Mouse (Mus musculus) limb, embryonic 13.5 days (tissue): ENCODE results near the gene Unc119. TPM values are rescaled to one million over a fixed set of nuclear protein-coding genes. Genes with fewer than 3 reads are reported as not detected.

Experiments
- ATAC-seq: fragments of 200-750 bp; cut with Nextera tagmentation; 2 replicates; pipeline ENCODE4 v1.8.0; 2017; ENCODE audit warnings: low read depth, moderate number of reproducible peaks, moderate TSS enrichment; ENCODE audit not compliant: low FRiP score
- H3K27ac ChIP-seq: fragments of 300-500 bp; sonication (generic); 2 replicates; pipeline ENCODE4 v1.5.1; 2015; ENCODE audit warnings: inconsistent platforms, mild to moderate bottlenecking, moderate library complexity
- H3K27me3 ChIP-seq: fragments of 300-500 bp; sonication (generic); 2 replicates; pipeline ENCODE4 v1.6.1; 2015; ENCODE audit warnings: mild to moderate bottlenecking, inconsistent platforms
- H3K36me3 ChIP-seq: fragments of 300-500 bp; sonication (generic); 2 replicates; pipeline ENCODE4 v1.6.1; 2015; ENCODE audit warnings: inconsistent platforms, mild to moderate bottlenecking, moderate library complexity
- H3K4me1 ChIP-seq: fragments of 300-500 bp; sonication (generic); 2 replicates; pipeline ENCODE4 v1.6.1; 2015; ENCODE audit warnings: inconsistent platforms
- H3K4me2 ChIP-seq: fragments of 300-500 bp; sonication (generic); replicated peaks from 2 replicates; pipeline ENCODE4 v1.6.1; 2015; ENCODE audit warnings: inconsistent platforms, mild to moderate bottlenecking, moderate library complexity
- H3K4me3 ChIP-seq: fragments of 300-500 bp; sonication (generic); 2 replicates; pipeline ENCODE4 v1.5.1; 2015; ENCODE audit warnings: moderate library complexity, mild to moderate bottlenecking, inconsistent platforms
- H3K9ac ChIP-seq: fragments of 300-500 bp; sonication (generic); 2 replicates; pipeline ENCODE4 v1.6.1; 2015; ENCODE audit warnings: mild to moderate bottlenecking, inconsistent platforms
- H3K9me3 ChIP-seq: fragments of 300-500 bp; sonication (generic); 2 replicates; pipeline ENCODE4 v1.6.1; 2016; ENCODE audit warnings: inconsistent platforms
- WGBS: fragments of 180-500 bp; shearing (Covaris S2); methylation state at CpG from one replicate; pipeline ENCODE4 v1.1.7; 2015; 5-methylcytosine and 5-hydroxymethylcytosine counted together
- polyA plus RNA-seq: library from polyadenylated mRNA; unstranded; fragments of >200 nt; fragmentation: Nextera tagmentation; extraction: Ambion mirVana; gene quantifications from 2 replicates; pipeline ENCODE4 v1.2.1, GENCODE M21; 2015

The Unc119 gene
- polyA plus RNA-seq, 1 experiment from 2014 or later, result 70.1 TPM

DNA sequence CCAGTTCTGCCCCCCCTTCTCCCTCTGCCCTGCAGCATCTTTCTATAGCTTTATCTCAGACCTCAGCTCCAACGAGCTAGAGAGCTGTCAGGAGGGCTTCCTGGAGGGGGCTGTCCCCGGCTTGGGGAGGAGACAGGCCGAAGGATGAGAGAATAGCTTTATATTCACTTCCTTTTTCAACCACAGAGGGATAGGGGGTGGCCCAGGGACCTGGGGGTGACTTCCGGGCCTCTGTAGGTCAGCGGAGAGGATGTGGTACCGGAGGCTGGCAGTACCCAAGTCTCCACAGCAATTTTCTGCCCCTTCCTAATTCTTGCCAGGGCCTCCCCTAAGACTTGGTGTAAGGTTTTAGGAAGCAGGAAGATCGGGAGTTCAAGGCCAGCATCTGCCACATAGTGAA, 2.5 kb downstream of the Unc119 start:
- H3K9ac ChIP-seq, result peak overlapping the region; percentile 50; the same call in 1 of the 2 replicates
- peaks cover 36% of the 10 kb centered on the region for H3K36me3 ChIP-seq

DNA sequence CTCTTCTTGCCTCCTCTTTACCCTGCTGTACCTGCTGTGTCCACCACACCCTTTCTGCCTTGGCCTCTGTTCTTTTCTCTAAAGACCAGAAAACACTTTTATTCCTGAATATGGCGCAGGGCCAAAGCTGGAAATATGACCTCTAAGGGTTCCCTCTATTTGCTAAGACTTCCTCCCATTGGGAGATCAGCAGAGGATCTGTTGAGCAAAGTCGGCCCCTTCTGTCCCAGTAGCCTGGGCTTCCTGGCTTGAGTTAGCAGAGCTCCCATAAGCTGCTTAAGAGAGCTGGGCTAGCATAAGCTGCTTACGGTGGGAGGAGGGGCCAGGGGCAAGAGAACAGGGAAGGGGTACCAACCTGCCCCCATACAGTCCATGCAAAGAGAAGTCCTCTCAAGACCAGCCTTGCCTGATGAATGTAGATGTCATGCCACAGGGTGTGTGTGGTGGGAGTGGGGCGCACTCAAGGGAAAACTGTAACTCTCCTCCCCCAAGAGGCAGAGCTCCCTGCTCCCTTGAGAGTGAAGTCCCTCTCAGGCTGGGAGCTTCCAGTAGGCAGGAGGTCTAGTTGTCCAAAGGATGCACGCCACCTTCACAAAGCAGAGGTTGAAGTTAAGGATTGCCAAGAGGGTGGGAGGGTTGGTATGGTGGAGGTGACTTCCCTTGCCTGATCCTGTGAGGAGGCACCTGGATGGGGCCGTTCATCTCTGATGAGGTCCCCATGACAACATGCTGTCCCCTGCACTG, 3.2 kb downstream of the Unc119 start:
- ATAC-seq, result no peak
- no peak overlapping the region for H3K4me3 ChIP-seq
- H3K4me1 ChIP-seq, result peaks cover 45% of the 10 kb centered on the region
- no peak overlapping the region for H3K27ac ChIP-seq
- H3K9ac ChIP-seq, result peak overlapping the region; percentile 45; the same call in 1 of the 2 replicates
- no peaks in the 10 kb centered on the region for H3K9me3 ChIP-seq
- peaks cover 30% of the 10 kb centered on the region for H3K36me3 ChIP-seq
- H3K4me2 ChIP-seq, result 0 out of 2 replicates have a peak overlapping the region, but pooled peaks have one; percentile 89
- 72% methylated on average over 6 of the region's 6 CpGs for WGBS
- H3K27me3 ChIP-seq, result no peaks in the 10 kb centered on the region

More for the DNA sequence above, 2.5 kb downstream of the Unc119 start:
- H3K27ac ChIP-seq, result peak overlapping the region; percentile 22; the same call in 1 of the 2 replicates
- H3K4me3 ChIP-seq, result no peak overlapping the region
- peaks cover 45% of the 10 kb centered on the region for H3K4me1 ChIP-seq
- 79% methylated on average over 7 of the region's 7 CpGs for WGBS
- no peaks in the 10 kb centered on the region for H3K27me3 ChIP-seq
- H3K9me3 ChIP-seq, result no peaks in the 10 kb centered on the region
- no peak for ATAC-seq
- H3K4me2 ChIP-seq, result peak overlapping the region; percentile 89; the same call in 1 of the 2 replicates

DNA sequence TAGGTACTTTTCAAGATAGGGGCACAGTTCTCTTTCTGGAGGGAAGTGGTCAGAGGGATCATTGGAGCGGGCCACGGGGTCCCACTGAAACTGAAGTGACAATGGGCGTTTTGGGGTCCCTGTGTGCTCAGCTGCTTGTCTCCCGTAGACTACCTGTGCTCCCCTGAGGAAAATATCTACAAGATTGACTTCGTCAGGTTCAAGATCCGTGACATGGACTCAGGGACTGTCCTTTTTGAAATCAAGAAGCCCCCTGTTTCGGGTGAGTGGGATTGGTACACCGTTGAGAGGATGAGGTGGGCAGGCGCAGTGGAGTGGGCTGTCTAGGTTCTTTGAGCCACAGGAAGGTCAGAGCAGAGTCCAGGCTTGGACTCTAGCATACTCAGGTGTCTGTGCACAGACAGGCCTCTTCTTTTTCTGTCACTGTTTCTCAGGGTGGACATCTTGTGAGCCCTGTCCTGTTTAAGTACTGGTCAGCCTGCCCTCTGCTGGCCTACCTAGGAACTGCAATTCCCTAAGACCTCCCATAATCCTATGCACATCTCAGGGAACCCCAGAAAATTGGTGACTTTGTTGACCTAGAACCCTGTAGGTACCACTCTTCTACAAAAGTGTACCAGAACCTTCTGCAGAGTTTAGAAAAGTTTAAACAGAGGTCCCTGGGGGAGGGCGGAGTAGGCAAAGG, 3.9 kb downstream of the Unc119 start:
- 94% methylated on average over 10 of the region's 10 CpGs for WGBS
- Histone ChIP-seq H3K4me2 (no peak overlapping the region), H3K4me3 (no peak overlapping the region), H3K9me3 (no peaks in the 10 kb centered on the region), H3K4me1 (peaks cover 45% of the 10 kb centered on the region), H3K36me3 (peaks cover 26% of the 10 kb centered on the region), H3K27ac (no peak overlapping the region), H3K9ac (no peak overlapping the region), H3K27me3 (no peaks in the 10 kb centered on the region)
- no peak for ATAC-seq

DNA sequence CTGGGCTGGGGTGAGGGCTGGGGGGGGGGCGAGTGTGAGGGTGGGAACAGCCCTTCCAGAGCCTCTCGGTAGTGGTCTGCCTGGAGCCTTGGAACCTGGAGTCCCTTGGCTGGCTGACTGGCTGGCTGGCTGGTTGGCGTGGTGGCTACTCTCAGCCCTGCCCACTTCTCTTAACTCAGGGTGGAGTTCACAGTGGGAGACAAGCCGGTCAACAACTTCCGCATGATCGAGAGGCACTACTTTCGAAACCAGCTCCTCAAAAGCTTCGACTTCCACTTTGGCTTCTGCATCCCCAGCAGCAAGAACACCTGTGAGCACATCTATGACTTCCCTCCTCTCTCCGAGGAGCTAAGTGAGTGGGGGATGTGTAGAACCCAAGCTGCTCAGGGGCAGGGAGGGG, 4.6 kb downstream of the Unc119 start:
- no peak for ATAC-seq
- no peak overlapping the region for H3K27ac ChIP-seq
- 75% methylated on average over 9 of the region's 9 CpGs for WGBS
- H3K9ac ChIP-seq, result no peak overlapping the region
- no peak overlapping the region for H3K4me2 ChIP-seq
- H3K4me3 ChIP-seq, result no peak overlapping the region
- H3K4me1 ChIP-seq, result peaks cover 43% of the 10 kb centered on the region
- no peaks in the 10 kb centered on the region for H3K9me3 ChIP-seq
- H3K36me3 ChIP-seq, result peaks cover 26% of the 10 kb centered on the region
- no peaks in the 10 kb centered on the region for H3K27me3 ChIP-seq

DNA sequence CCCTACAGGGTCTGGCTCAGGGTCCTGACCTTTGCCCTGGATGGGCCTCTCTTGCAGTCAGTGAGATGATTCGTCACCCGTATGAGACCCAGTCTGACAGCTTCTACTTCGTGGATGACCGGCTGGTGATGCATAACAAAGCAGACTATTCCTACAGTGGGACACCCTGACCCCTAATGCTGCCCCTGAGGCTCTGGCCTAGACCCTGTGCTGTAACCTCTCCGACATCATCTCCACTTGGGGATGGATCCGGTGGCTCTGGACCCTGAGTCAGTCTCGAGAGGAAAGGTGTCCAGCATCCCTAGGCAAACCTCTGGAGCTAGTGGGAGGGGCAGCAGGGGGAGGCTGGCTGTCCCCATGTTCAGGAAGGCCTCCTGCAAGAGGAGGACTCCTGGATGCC, 5.2 kb downstream of the Unc119 start:
- H3K9ac ChIP-seq, result no peak overlapping the region
- peaks cover 26% of the 10 kb centered on the region for H3K36me3 ChIP-seq
- no peak for ATAC-seq
- H3K27ac ChIP-seq, result no peak overlapping the region
- H3K9me3 ChIP-seq, result no peaks in the 10 kb centered on the region
- H3K4me2 ChIP-seq, result no peak overlapping the region
- WGBS, result 61% methylated on average over 7 of the region's 7 CpGs
- H3K4me1 ChIP-seq, result peaks cover 41% of the 10 kb centered on the region
- H3K27me3 ChIP-seq, result no peaks in the 10 kb centered on the region
- H3K4me3 ChIP-seq, result no peak overlapping the region

DNA sequence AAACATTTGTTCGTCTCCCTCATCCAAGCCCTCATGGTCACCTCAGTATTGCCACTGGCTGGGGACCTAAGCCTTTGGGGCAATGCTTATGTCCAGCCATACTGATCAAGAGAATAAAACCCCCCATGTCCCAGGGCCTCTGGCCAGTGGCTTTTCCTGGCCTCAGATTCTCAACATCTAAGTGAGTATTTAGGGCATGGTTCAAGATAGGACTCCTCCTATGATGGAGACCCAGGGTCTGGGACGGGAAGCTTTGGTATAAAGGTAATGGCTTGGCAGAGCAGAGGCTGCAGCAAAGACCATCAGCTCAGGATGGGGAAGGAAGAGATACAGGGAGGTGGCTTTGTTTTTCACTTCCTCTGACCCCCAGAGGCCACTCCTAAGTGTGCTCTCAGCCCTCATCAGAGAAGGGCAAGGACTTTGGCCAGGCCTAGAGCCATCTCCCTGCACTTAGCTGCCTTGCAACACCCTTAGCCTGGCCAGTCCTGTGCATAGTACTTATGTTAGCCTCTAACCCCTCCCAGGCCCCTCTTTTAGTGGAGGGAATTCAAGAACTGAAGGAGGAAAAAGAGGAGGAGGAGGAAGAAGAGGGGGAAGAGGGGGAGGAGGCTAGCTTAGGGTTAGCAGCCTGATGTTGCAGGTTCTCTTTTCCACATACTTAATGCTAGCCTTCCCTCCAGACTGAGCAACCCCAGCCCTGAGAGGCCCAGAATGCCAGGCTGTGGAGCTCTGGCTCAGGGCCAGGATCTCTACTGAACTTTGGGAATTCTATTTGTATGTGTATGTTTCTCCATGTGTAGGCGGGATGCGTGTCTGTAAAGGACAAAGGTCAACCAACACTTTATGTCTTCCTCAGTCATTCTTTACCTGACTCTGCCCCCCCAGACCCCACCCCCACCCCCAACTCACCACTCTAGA, 6.4 kb downstream of the Unc119 start:
- H3K27me3 ChIP-seq, result no peaks in the 10 kb centered on the region
- H3K4me1 ChIP-seq, result peaks cover 33% of the 10 kb centered on the region
- H3K27ac ChIP-seq, result 0 out of 2 replicates have a peak overlapping the region, but pooled peaks have one; percentile 22
- peaks cover 26% of the 10 kb centered on the region for H3K36me3 ChIP-seq
- no peak overlapping the region for H3K4me2 ChIP-seq
- no peak for ATAC-seq
- WGBS, result 89% methylated on average over 4 of the region's 4 CpGs
- H3K4me3 ChIP-seq, result no peak overlapping the region
- 0 out of 2 replicates have a peak overlapping the region, but pooled peaks have one; percentile 25 for H3K9ac ChIP-seq
- H3K9me3 ChIP-seq, result no peaks in the 10 kb centered on the region

DNA sequence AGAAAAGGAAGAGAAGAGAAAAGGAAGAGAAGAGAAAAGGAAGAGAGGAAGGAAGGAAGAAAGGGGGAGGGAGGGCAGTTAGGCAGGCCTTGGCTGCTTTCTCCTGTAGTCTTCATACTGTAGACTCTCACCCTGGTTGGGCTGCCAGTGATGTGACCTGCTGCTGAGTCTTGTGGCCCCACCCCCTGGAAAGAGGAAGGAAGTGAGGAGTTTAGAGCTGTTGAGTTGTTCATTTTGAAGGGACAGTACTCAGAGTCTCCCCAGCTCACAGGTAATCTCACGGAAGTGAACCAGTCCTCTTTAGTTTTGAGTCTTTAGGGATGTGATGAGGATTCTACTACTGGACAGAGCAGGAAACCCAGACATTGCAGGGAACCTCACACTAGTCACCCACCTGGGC, 9.8 kb downstream of the Unc119 start:
- Histone ChIP-seq H3K9me3 (no peaks in the 10 kb centered on the region), H3K4me1 (0 out of 2 replicates have a peak, but pooled peaks cover 8% of the 10 kb centered on the region), H3K36me3 (peaks cover 17% of the 10 kb centered on the region), H3K9ac (no peak overlapping the region), H3K4me3 (no peak overlapping the region), H3K27me3 (no peaks in the 10 kb centered on the region), H3K4me2 (no peak overlapping the region), H3K27ac (no peak overlapping the region)
- WGBS, result 92% methylated on average over 1 of the region's 1 CpGs
- no peak for ATAC-seq

DNA sequence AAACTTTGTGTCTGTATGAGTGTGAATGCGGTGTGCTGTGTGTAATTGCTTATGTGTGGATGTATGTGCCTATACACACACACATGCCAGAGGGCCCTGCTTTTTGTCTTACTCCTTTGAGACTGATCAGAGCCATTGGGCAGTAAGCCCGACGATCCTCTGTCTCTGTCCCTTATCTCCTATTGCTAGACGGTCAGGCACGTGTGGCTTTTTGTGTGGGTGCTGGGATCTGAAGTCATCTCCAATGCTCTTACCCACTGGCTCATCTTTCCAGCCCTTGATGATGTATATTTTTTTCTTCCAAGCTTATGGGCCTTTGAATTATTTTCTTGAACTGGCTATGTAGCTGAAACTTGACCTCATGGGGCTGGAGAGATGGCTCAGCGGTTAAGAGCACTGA, 11.6 kb downstream of the Unc119 start:
- no peak overlapping the region for H3K27ac ChIP-seq
- H3K9me3 ChIP-seq, result no peaks in the 10 kb centered on the region
- H3K4me3 ChIP-seq, result no peak overlapping the region
- no peaks in the 10 kb centered on the region for H3K27me3 ChIP-seq
- WGBS, result 82% methylated on average over 6 of the region's 6 CpGs
- H3K4me2 ChIP-seq, result no peak overlapping the region
- no peak for ATAC-seq
- H3K36me3 ChIP-seq, result no peaks in the 10 kb centered on the region
- H3K4me1 ChIP-seq, result 0 out of 2 replicates have a peak, but pooled peaks cover 2% of the 10 kb centered on the region
- H3K9ac ChIP-seq, result no peak overlapping the region

DNA sequence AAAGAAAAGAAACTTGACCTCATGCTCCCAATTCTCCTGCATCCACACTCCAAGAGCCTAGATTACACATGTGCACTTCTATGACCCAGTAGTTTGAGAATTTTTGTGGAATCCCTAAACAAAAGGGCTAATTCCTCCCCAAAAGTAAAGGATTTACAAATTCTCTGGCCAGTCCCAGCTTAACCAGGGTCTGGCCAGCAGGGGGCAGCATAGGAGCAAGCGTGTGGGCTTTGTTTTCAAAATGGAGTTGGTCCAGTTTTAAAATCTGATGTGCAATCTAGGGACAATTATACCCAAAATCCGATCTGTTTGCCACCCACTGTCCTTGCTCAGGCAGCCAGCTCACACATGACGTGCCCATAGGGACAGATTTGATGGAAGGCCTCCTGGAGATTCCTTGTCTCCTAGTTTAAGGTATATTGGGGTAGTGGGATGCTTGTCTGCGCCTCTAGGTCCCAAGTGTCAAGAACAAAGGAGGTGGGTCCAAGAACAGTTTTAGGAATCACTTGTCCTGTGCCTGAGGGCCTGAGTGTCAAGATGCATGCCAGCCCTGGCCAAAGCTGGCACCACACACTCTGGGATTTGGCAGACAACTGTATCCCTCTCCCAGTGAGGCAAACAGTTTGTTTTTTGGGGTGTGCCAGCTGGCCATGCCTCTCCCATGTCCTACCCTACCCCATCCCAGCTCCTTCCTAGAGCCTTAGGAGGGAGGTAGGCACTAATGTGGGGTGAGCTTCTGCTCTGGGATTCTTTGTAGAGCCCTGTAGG, 12.4 kb downstream of the Unc119 start:
- WGBS, result 34% methylated on average over 4 of the region's 4 CpGs
- Histone ChIP-seq H3K27me3 (no peaks in the 10 kb centered on the region), H3K9ac (no peak overlapping the region), H3K9me3 (no peaks in the 10 kb centered on the region), H3K27ac (no peak overlapping the region), H3K4me1 (0 out of 2 replicates have a peak, but pooled peaks cover 3% of the 10 kb centered on the region), H3K4me3 (no peak overlapping the region), H3K4me2 (no peak overlapping the region), H3K36me3 (no peaks in the 10 kb centered on the region)
- ATAC-seq, result no peak

DNA sequence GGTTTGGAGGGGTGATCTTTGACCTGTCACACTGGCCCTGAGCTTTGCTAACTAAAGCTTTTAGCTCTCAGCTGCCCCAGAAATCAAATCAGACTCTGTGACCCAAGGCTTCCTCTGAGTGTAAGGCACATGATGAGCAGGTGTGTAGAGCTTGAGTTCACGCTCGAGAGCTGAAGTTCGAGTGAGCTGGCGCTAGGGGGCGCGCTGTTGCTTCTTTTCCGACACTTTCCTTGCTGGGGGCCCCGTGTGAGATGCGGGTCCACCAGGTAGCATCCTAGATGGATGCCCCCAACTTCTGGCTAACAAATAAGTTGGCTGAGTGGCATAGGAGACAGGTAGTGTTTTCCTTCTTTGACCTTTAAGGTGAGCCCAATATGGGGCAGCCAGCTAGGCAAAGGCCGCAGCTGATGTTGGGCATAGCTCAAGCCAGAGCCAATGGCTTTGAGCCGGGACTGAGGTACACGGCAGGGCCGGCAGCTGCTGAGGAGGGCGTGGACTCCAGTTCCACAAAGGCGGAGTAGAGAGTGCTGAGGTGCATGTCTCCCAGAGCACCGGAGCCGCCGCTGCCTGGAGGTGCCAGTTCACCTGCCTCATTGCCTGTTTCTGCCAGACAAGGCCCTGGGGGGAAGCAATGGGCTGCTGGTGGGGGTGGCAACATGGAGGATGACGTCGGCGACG, 15.2 kb downstream of the Unc119 start:
- WGBS, result 16% methylated on average over 22 of the region's 22 CpGs
- Histone ChIP-seq H3K36me3 (no peaks in the 10 kb centered on the region), H3K27ac (no peak overlapping the region), H3K4me3 (no peak overlapping the region), H3K27me3 (no peaks in the 10 kb centered on the region), H3K9ac (no peak overlapping the region), H3K4me2 (no peak overlapping the region), H3K9me3 (no peaks in the 10 kb centered on the region), H3K4me1 (peaks cover 9% of the 10 kb centered on the region)
- 0 out of 2 replicates have a peak, but pooled peaks have one; percentile 37 for ATAC-seq
